Mouse (Mus musculus) macrophage (primary cell): ENCODE measurements around the gene Tas2r120. TPM values are rescaled to one million over a fixed set of nuclear protein-coding genes. Genes with fewer than 3 reads are reported as not detected.
"Not testable (repeated sequence)": the region's sequence is repeated elsewhere in the genome, so short reads cannot be mapped to it uniquely, and the experiment has no call there.

ENCODE experiments used
- H3K27ac ChIP-seq: fragments of 350-480 bp; formaldehyde crosslinking; 2 replicates; pipeline ENCODE4 v1.9.0; 2021
- H3K36me3 ChIP-seq: fragments of 350-480 bp; formaldehyde crosslinking; 2 replicates; pipeline ENCODE4 v1.9.0; 2021; ENCODE audit errors: inconsistent target
- H3K4me3 ChIP-seq: fragments of 350-480 bp; formaldehyde crosslinking; 2 replicates; pipeline ENCODE4 v1.9.0; 2021; ENCODE audit errors: inconsistent target
- H3K79me2 ChIP-seq: fragments of 350-480 bp; formaldehyde crosslinking; 2 replicates; pipeline ENCODE4 v1.9.0; 2021; ENCODE audit errors: inconsistent target
- WGBS: methylation state at CpG from one replicate; pipeline ENCODE4 v1.1.7; 2026; ENCODE audit warnings: inconsistent platforms; ENCODE audit not compliant: missing documents; 5-methylcytosine and 5-hydroxymethylcytosine counted together
- polyA plus RNA-seq: library from polyadenylated mRNA; stranded (reverse); fragments of 250-400 nt; gene quantifications from 3 replicates; pipeline ENCODE4 v1.2.4, GENCODE M21; 2018; ENCODE audit warnings: inconsistent platforms
- total RNA-seq, 78 experiments: library from RNA; depleted of rRNA; stranded (reverse); fragments of 250-400 nt; gene quantifications; 1 replicate in 9 of 78; 2 replicates in 24 of 78; 3 replicates in 43 of 78; 4 replicates in 2 of 78; pipeline ENCODE4 v1.2.4; 2018; ENCODE audit warnings: inconsistent platforms in 56 of 78

Tas2r120 gene
- total RNA-seq (2018; cell fraction: chromatin; rRNA removed), result not detected
- not detected for total RNA-seq (2018; cell fraction: cytosol; rRNA removed)
- not detected for total RNA-seq (2018; cell fraction: nucleus; rRNA removed)
- polyA plus RNA-seq, result not detected in 3 replicates

DNA sequence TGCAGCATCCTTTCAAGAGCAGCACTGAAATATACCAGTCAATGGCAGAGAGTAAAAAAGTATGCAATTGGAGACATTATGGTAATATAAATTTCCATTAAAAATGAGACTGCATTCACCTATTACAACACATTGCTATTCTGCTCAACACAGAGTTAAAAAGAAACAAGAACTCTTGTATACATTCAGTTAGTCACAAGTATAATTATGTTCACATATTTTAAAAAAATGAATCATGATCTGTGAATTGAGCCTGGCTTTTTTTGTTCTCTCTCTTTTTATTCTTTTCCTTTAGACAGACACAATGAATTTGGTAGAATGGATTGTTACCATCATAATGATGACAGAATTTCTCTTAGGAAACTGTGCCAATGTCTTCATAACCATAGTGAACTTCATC, at the start of gene Tas2r120:
Tas2r120 (plus strand) TSS at position 301 of the 400 bp plus-strand sequence.
- no peaks in the 10 kb centered on the region for H3K36me3 ChIP-seq
- no peaks in the 10 kb centered on the region for H3K79me2 ChIP-seq
- H3K27ac ChIP-seq, result no peak within 1 kb of the TSS
- H3K4me3 ChIP-seq, result no peak within 1 kb of the TSS

DNA sequence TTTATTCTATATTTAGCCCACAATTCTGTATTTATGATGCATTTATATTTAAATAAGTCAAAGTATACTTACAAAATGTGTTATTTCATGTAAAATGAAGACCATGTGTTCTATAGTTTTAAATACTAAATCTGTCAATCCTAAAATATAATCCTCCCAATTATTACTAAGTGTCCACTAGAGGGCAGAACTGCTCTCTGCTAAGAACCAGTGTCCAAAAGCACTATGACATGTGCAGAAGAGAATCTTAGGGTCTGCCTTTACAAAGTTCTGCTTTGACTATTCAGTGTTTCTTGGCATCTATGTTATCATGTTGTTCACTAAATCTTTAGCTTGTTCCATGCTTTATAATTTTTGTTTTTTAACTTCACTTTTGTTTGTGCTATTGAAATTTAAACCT, 7.4 kb upstream of the Tas2r120 start:
- Histone ChIP-seq H3K36me3 (no peaks in the 10 kb centered on the region), H3K4me3 (no peak overlapping the region), H3K27ac (no peak overlapping the region), H3K79me2 (no peaks in the 10 kb centered on the region)

DNA sequence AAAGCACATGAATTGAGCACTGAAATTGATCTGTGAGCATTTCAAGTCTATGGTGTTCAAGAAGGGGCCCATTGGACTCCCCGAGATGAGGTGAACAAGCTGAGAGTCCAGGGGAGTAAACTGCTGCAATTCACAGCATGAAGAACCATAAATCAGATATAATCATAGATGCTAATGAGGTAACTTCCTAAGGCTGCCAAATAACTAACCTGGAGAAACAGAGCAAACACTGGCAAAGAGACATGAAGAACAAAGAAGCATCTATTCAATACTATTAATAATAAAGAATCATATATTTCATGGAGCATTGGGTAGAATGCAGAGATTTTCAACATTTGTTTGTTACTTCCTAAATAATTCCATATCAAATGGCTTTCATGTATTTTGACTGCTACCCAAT, 5.3 kb upstream of the Tas2r120 start, which contains the start of gene A630073D07Rik:
A630073D07Rik (minus strand) TSS at position 101 of the 400 bp plus-strand sequence.
- 92% methylated on average over 1 of the region's 1 CpGs for WGBS
- no peaks in the 10 kb centered on the region for H3K36me3 ChIP-seq
- H3K79me2 ChIP-seq, result no peaks in the 10 kb centered on the region
- H3K4me3 ChIP-seq, result no peak within 1 kb of the TSS
- no peak within 1 kb of the TSS for H3K27ac ChIP-seq

DNA sequence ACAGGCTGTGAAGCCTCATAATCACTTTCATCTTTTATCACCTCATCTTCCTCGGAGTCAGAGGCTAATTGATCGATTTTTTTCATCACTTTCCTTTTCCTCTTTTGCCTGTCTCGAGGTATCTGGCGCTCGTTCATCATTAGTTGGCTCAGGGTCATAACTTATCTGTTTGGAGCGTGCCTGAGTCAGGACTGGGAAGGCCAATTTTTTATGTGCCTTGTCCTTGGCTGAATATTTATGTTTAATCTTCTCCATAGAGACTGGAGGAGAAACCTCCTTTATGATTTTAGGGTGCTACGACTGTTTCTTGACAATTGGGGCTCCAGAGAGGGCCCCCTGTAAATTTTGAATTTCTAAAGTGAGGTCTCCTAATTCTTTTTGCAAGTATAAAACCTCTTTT, 34.8 kb downstream of the Tas2r120 start:
- H3K36me3 ChIP-seq, H3K79me2 ChIP-seq, H3K27ac ChIP-seq, H3K4me3 ChIP-seq: not testable (repeated sequence)
- WGBS, result 78% methylated on average over 7 of the region's 7 CpGs

DNA sequence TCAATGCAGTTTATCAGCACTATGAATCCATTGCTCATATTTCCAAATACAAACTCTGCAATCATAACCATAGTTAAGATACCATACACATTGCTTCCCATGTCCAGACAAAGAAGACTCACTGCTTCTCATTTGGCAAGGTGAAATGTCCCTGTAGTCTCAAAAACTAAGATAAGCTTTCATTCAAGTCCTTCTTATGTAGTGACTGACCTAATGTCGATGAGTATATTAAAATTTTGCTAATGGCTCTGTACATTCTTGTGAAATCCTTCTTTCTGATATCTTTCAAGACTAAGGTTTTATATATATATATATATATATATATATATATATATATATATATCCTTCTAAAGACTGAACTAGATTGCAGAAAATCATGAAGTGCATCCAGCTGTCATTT, 44.2 kb downstream of the Tas2r120 start, which contains the start of gene Tas2r121:
Tas2r121 (minus strand) TSS at position 101 of the 400 bp plus-strand sequence.
- 75% methylated on average over 1 of the region's 1 CpGs for WGBS
- no peak within 1 kb of the TSS for H3K27ac ChIP-seq
- H3K36me3 ChIP-seq, result no peaks in the 10 kb centered on the region
- H3K79me2 ChIP-seq, result no peaks in the 10 kb centered on the region
- H3K4me3 ChIP-seq, result no peak within 1 kb of the TSS

Other genes with a start within 250 kb of the Tas2r120 start
- not detected in 3 replicates for gene Prh1, start 87.1 kb upstream of the Tas2r120 start, polyA plus RNA-seq
- not detected in 3 replicates for gene Prp2, start 61.0 kb upstream of the Tas2r120 start, polyA plus RNA-seq
- gene A630073D07Rik, start 5.4 kb upstream of the Tas2r120 start, polyA plus RNA-seq, result not detected in 3 replicates
- not detected in 3 replicates for gene Tas2r121, start 44.1 kb downstream of the Tas2r120 start, polyA plus RNA-seq
- not detected in 3 replicates for gene Tas2r122, start 55.0 kb downstream of the Tas2r120 start, polyA plus RNA-seq
- gene Tas2r115, start 81.1 kb downstream of the Tas2r120 start, polyA plus RNA-seq, result not detected in 3 replicates
- gene Tas2r124, start 97.8 kb downstream of the Tas2r120 start, polyA plus RNA-seq, result not detected in 3 replicates
- gene Tas2r102, start 105.2 kb downstream of the Tas2r120 start, polyA plus RNA-seq, result not detected in 3 replicates
- gene Tas2r136, start 121.2 kb downstream of the Tas2r120 start, polyA plus RNA-seq, result not detected in 3 replicates
- not detected in 3 replicates for gene Tas2r117, start 145.9 kb downstream of the Tas2r120 start, polyA plus RNA-seq
- gene Tas2r123, start 190.2 kb downstream of the Tas2r120 start, polyA plus RNA-seq, result not detected in 3 replicates
- gene Tas2r116, start 198.5 kb downstream of the Tas2r120 start, polyA plus RNA-seq, result not detected in 3 replicates
- not detected in 3 replicates for gene Tas2r110, start 211.1 kb downstream of the Tas2r120 start, polyA plus RNA-seq
- gene Tas2r113, start 236.1 kb downstream of the Tas2r120 start, polyA plus RNA-seq, result not detected in 3 replicates